In genomic region chr3:124518786-124519185, GRCm38 (mm10) we compare ENCODE assay signal across 19 mouse cellular contexts.
"Had no signal": no experiment of that assay in that cellular context is flagged by ENCODE, and none has a peak within 500 bp of the region (broad histone marks: within the 10 kb centered on the region; RNA-seq: fewer than 3 reads in every experiment).

No protein-coding gene starts in this region.

- ATAC-seq: intestine, postnatal 0 days; liver, postnatal 0 days; lung, postnatal 0 days had no signal

- H3K9me3 ChIP-seq: limb, embryonic 12.5 days; limb, embryonic 15.5 days; midbrain, embryonic 12.5 days had no signal

- H3K4me2 ChIP-seq: limb, embryonic 12.5 days; limb, embryonic 15.5 days; liver, embryonic 11.5 days; lung, embryonic 14.5 days; midbrain, embryonic 12.5 days had no signal

- H3K4me1 ChIP-seq: limb, embryonic 12.5 days; limb, embryonic 15.5 days; midbrain, embryonic 12.5 days had no signal

- DNase-seq: kidney, adult 2 months; kidney, postnatal 25 days; layer of hippocampus, postnatal 36 days; left cerebral cortex, postnatal 4 days; liver, postnatal 0 days; lung, embryonic 14.5 days; thymus, adult 2 months; thymus, postnatal 14 days; thymus, postnatal 4 days had no signal

- H3K9ac ChIP-seq: limb, embryonic 12.5 days; limb, embryonic 15.5 days; liver, embryonic 14.5 days; liver, postnatal 0 days; lung, embryonic 14.5 days; midbrain, embryonic 12.5 days had no signal

- H3K27me3 ChIP-seq: limb, embryonic 12.5 days; limb, embryonic 15.5 days; midbrain, embryonic 12.5 days had no signal

- H3K27ac ChIP-seq: kidney, postnatal 0 days; left cerebral cortex, adult 2 months; limb, embryonic 12.5 days; limb, embryonic 15.5 days; liver, embryonic 14.5 days; macrophage; midbrain, embryonic 12.5 days had no signal

- H3K36me3 ChIP-seq: limb, embryonic 12.5 days; limb, embryonic 15.5 days; midbrain, embryonic 12.5 days had no signal

- H3K4me3 ChIP-seq: left cerebral cortex, adult 2 months; limb, embryonic 12.5 days; limb, embryonic 15.5 days; midbrain, embryonic 12.5 days had no signal
